Mouse (Mus musculus): Measurements from ENCODE around the gene Kdm4a. TPM values are rescaled to one million over a fixed set of nuclear protein-coding genes. Genes with fewer than 3 reads are reported as not detected.

The Kdm4a gene
- polyA plus RNA-seq, 1 experiment from 2014 or later: 68.0 TPM

DNA sequence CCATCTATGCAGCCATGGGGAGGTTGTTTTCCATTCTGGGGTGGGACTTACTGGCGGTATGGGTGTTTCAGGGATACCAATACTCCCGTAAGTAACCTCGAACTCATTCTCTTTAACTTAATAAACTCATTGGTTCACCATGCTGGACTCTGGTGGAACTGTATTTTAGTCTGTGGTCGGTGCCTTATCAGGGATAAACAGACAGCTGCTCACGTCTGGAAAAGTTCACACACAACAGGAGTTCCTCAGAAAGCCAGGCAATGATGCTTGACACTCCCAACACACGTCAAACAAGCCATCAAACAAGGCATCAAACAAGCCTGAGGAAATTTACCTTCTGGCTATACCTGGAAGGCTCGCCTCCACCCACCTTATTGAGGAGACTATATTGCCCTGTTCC is 64.7 kb downstream of the Kdm4a start:
- Histone ChIP-seq H3K4me3 (ENCODE audit: low read depth, low read length) (no peak overlapping the region), H3K9ac (ENCODE audit: low read length) (no peak overlapping the region), H3K36me3 (ENCODE audit: control insufficient read depth, insufficient read depth, low read length) (no peaks in the 10 kb centered on the region), H3K27me3 (ENCODE audit: control insufficient read depth, insufficient read depth, low read length) (no peaks in the 10 kb centered on the region), H3K4me1 (ENCODE audit: control insufficient read depth, insufficient read depth, low read length) (no peaks in the 10 kb centered on the region), H3K4me2 (ENCODE audit: low read depth) (no peak overlapping the region), H3K9me3 (ENCODE audit: control insufficient read depth, low read length) (no peaks in the 10 kb centered on the region), H3K27ac (ENCODE audit: low read depth, low read length) (no peak overlapping the region)
- no peak for DNase-seq (ENCODE audit: low spot score)
- WGBS: 88% methylated on average over 7 of the region's 7 CpGs
- ATAC-seq (ENCODE audit: insufficient read depth, low FRiP score, low TSS enrichment): no peak

DNA sequence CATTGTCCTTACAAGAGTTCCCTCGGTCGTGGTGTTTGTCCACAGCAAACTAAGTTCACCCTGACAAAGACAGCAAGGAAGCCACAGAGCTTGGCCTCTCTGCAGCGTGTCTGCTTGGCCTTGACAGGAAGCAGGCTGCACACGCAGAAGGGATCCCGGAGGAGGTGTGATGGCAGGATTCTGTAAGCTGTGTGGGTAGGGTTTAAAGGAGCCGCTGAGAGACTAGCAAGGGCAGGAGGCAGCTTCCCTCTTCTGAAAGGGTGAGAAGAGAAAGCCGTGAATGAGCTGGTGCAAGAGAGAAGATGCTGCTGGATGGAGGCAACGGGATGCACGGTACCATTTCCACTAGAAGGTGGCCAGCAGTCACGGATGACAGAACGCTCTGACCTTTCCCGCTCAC is 67.2 kb downstream of the Kdm4a start:
- H3K36me3 ChIP-seq (ENCODE audit: control insufficient read depth, insufficient read depth, low read length): no peaks in the 10 kb centered on the region
- no peak overlapping the region for H3K4me3 ChIP-seq (ENCODE audit: low read depth, low read length)
- no peak overlapping the region for H3K27ac ChIP-seq (ENCODE audit: low read depth, low read length)
- H3K4me1 ChIP-seq (ENCODE audit: control insufficient read depth, insufficient read depth, low read length): no peaks in the 10 kb centered on the region
- H3K4me2 ChIP-seq (ENCODE audit: low read depth): no peak overlapping the region
- WGBS: 85% methylated on average over 12 of the region's 12 CpGs
- H3K9me3 ChIP-seq (ENCODE audit: control insufficient read depth, low read length): no peaks in the 10 kb centered on the region
- DNase-seq (ENCODE audit: low spot score): no peak
- H3K27me3 ChIP-seq (ENCODE audit: control insufficient read depth, insufficient read depth, low read length): no peaks in the 10 kb centered on the region
- no peak for ATAC-seq (ENCODE audit: insufficient read depth, low FRiP score, low TSS enrichment)
- no peak overlapping the region for H3K9ac ChIP-seq (ENCODE audit: low read length)

DNA sequence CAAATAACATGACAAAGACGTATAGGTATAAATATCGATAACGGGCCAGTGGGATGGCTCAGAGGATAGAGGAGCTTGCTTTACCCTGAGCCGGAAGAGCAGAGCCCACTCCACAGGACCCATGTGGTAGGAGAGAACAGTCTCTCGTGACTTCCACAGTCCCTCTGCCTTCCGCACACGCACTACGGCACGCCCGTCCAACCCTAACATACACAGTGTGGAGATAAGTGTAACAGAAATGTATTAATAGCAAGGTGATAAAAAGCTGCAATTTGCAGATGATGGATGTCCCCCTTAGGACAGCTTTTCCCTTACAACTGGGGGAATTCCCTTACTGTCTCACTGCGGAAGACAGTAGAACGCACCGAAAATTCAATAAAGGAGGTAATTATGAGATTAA is 70.2 kb downstream of the Kdm4a start:
- WGBS: 92% methylated on average over 13 of the region's 13 CpGs
- H3K9me3 ChIP-seq (ENCODE audit: control insufficient read depth, low read length): no peaks in the 10 kb centered on the region
- no peak for ATAC-seq (ENCODE audit: insufficient read depth, low FRiP score, low TSS enrichment)

DNA sequence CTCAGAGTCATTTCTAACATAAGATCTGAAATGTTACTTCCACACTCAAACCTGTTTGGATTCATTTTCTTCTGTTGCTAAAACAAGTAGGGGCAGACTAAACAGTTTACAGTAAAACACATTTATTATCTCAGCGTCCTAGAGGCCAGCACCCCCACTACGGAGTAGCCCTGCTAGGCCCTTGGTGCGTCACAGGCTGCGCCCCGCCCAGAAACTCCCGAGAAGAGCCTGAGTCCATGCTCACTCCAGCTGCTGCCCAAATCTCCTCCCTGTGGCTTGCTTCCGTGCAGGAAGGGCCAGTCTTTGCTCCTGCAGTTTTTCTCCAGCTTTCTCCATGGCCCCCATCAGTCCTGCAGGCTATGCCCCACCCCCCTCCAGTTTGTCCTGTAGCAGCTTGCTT is 71.1 kb downstream of the Kdm4a start:
- Histone ChIP-seq H3K9ac (ENCODE audit: low read length) (no peak overlapping the region), H3K27me3 (ENCODE audit: control insufficient read depth, insufficient read depth, low read length) (no peaks in the 10 kb centered on the region), H3K36me3 (ENCODE audit: control insufficient read depth, insufficient read depth, low read length) (no peaks in the 10 kb centered on the region), H3K4me1 (ENCODE audit: control insufficient read depth, insufficient read depth, low read length) (no peaks in the 10 kb centered on the region), H3K4me2 (ENCODE audit: low read depth) (no peak overlapping the region), H3K9me3 (ENCODE audit: control insufficient read depth, low read length) (no peaks in the 10 kb centered on the region), H3K4me3 (ENCODE audit: low read depth, low read length) (no peak overlapping the region), H3K27ac (ENCODE audit: low read depth, low read length) (no peak overlapping the region)
- no peak for DNase-seq (ENCODE audit: low spot score)
- 81% methylated on average over 7 of the region's 7 CpGs for WGBS
- no peak for ATAC-seq (ENCODE audit: insufficient read depth, low FRiP score, low TSS enrichment)

More for the DNA sequence above, 70.2 kb downstream of the Kdm4a start:
- Histone ChIP-seq H3K4me3 (ENCODE audit: low read depth, low read length) (no peak overlapping the region), H3K4me2 (ENCODE audit: low read depth) (no peak overlapping the region), H3K36me3 (ENCODE audit: control insufficient read depth, insufficient read depth, low read length) (no peaks in the 10 kb centered on the region), H3K4me1 (ENCODE audit: control insufficient read depth, insufficient read depth, low read length) (no peaks in the 10 kb centered on the region), H3K27ac (ENCODE audit: low read depth, low read length) (no peak overlapping the region), H3K9ac (ENCODE audit: low read length) (no peak overlapping the region), H3K27me3 (ENCODE audit: control insufficient read depth, insufficient read depth, low read length) (no peaks in the 10 kb centered on the region)
- no peak for DNase-seq (ENCODE audit: low spot score)

DNA sequence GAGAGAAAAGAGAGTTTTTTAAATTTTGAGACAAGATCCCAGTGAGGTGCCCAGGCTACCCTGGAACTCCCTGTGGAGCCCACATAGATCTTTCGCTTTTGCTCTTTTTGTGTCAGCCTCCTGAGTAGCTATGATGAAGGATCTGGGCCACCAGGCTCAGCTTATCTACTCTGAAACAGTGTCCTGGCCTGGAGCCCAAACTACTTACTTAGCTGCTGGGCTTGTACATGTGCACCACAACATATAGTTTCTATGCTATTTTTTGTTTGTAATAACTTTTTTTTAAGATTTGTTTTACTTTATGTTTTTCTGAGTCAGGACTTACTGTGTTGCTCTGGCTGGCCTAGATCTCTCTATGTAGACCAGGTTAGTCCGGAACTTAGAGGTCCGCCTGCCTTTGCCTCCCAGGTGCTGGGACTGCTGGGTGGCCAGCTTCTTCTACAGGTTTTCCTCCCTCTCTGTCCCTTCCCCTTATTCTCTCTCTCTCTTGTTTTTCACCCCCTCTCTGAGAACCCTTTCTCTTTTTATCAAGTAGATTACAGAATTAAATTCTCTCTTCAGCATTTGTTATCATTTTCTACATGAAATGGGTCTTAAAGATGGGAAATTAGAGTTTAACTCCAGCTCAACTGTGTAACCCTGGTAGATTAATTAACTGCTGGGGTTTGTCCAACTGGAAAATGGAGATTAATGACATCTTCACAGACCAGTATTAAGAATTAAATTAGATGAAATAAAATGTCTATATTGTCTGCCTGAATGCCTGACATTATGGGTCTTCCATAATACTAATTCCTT is 74.4 kb downstream of the Kdm4a start:
- Histone ChIP-seq H3K27ac (ENCODE audit: low read depth, low read length) (no peak overlapping the region), H3K36me3 (ENCODE audit: control insufficient read depth, insufficient read depth, low read length) (no peaks in the 10 kb centered on the region), H3K4me2 (ENCODE audit: low read depth) (no peak overlapping the region), H3K4me3 (ENCODE audit: low read depth, low read length) (no peak overlapping the region), H3K4me1 (ENCODE audit: control insufficient read depth, insufficient read depth, low read length) (no peaks in the 10 kb centered on the region), H3K9ac (ENCODE audit: low read length) (no peak overlapping the region), H3K27me3 (ENCODE audit: control insufficient read depth, insufficient read depth, low read length) (no peaks in the 10 kb centered on the region), H3K9me3 (ENCODE audit: control insufficient read depth, low read length) (no peaks in the 10 kb centered on the region)
- WGBS: 95% methylated on average over 3 of the region's 3 CpGs
- DNase-seq (ENCODE audit: low spot score) (no peak), ATAC-seq (ENCODE audit: insufficient read depth, low FRiP score, low TSS enrichment) (no peak)

DNA sequence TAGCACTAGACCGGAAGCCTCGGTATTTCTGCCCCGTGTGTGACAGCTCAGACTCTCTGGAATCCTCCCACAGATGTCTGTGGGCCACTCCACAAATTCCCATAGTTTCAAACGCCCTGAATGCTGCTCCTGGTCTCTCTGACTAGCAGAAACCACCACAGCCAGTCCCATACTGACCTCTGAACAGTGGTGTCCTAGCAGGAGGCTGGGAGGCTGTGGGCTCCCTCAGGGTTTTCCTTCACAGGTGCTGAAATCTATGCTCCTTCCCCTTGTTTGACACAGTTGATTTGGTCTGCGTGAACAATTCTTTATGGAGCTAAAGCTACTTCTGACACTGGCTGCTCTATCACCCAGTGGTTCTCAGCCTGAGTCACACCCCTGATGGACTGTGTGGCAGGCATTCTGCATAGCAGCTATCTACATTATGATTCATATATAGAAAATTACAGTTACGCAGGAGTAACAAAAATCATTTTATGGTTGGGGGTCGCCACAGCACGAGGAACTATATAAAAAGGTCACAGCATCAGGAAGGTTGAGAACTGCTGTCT is 76.5 kb downstream of the Kdm4a start:
- no peak for ATAC-seq (ENCODE audit: insufficient read depth, low FRiP score, low TSS enrichment)
- Histone ChIP-seq H3K4me1 (ENCODE audit: control insufficient read depth, insufficient read depth, low read length) (no peaks in the 10 kb centered on the region), H3K36me3 (ENCODE audit: control insufficient read depth, insufficient read depth, low read length) (no peaks in the 10 kb centered on the region), H3K9me3 (ENCODE audit: control insufficient read depth, low read length) (no peaks in the 10 kb centered on the region), H3K9ac (ENCODE audit: low read length) (no peak overlapping the region), H3K27ac (ENCODE audit: low read depth, low read length) (no peak overlapping the region), H3K27me3 (ENCODE audit: control insufficient read depth, insufficient read depth, low read length) (no peaks in the 10 kb centered on the region), H3K4me2 (ENCODE audit: low read depth) (no peak overlapping the region), H3K4me3 (ENCODE audit: low read depth, low read length) (no peak overlapping the region)
- WGBS: 86% methylated on average over 8 of the region's 8 CpGs
- DNase-seq (ENCODE audit: low spot score): no peak

DNA sequence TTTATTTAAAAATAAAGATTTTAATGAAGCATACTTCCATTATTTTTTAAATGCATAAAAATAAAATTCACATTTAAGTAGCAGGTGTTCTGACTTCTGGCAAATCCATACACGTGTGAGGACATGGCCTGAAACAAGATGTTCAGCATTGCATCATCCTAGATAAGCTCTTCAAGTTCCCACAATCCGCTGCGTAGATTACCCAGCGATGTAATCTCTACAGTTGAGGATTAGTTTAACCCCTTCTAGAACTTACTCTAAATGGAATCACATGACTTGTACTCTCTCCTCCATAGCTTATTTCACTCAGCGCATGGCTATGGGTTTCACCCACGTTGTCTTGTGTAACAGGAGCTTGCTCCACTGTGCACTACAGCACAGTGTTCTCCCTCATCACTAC is 78.3 kb downstream of the Kdm4a start:
- H3K4me2 ChIP-seq (ENCODE audit: low read depth): no peak overlapping the region
- no peak overlapping the region for H3K4me3 ChIP-seq (ENCODE audit: low read depth, low read length)
- no peaks in the 10 kb centered on the region for H3K27me3 ChIP-seq (ENCODE audit: control insufficient read depth, insufficient read depth, low read length)
- H3K4me1 ChIP-seq (ENCODE audit: control insufficient read depth, insufficient read depth, low read length): no peaks in the 10 kb centered on the region
- ATAC-seq (ENCODE audit: insufficient read depth, low FRiP score, low TSS enrichment) (no peak), DNase-seq (ENCODE audit: low spot score) (no peak)
- no peak overlapping the region for H3K9ac ChIP-seq (ENCODE audit: low read length)
- no peaks in the 10 kb centered on the region for H3K36me3 ChIP-seq (ENCODE audit: control insufficient read depth, insufficient read depth, low read length)
- H3K9me3 ChIP-seq (ENCODE audit: control insufficient read depth, low read length): no peaks in the 10 kb centered on the region
- 96% methylated on average over 6 of the region's 6 CpGs for WGBS
- H3K27ac ChIP-seq (ENCODE audit: low read depth, low read length): no peak overlapping the region

DNA sequence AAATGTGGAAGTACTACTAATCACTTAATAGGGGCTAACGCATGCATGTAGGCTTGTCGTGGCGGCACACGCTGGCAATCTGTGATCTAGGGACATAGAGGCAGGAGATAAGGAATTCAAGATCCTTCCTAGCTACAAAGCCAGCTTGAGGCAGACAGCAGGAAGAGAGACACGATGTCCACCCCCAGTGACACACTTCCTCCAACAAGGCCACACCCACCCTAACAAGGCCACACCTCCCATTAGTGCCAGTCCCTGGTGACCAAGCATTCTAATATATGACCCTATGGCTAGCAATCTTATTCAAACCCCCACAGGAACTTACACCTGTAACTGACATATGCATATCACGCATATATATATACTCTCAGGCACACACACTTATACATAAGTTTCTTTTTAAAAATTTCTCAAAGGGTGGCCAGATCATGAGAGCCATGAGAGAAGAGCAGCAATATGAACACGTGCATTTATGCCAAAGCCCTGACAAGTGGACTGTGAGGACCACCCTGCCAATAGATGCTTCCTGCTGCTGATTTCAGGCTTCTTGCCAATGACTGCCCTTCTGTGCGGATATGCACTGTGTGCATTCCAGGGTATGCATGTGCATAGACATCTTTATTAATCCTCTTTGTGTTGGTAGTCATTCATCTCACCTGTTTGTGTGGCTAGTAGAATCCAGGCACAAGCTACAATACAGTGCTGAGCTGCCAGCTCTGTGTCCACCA is 80.0 kb downstream of the Kdm4a start:
- WGBS: 94% methylated on average over 8 of the region's 8 CpGs
- ATAC-seq (ENCODE audit: insufficient read depth, low FRiP score, low TSS enrichment) (no peak), DNase-seq (ENCODE audit: low spot score) (no peak)
- no peaks in the 10 kb centered on the region for H3K4me1 ChIP-seq (ENCODE audit: control insufficient read depth, insufficient read depth, low read length)
- H3K9me3 ChIP-seq (ENCODE audit: control insufficient read depth, low read length): no peaks in the 10 kb centered on the region
- no peak overlapping the region for H3K27ac ChIP-seq (ENCODE audit: low read depth, low read length)
- no peak overlapping the region for H3K4me2 ChIP-seq (ENCODE audit: low read depth)
- H3K27me3 ChIP-seq (ENCODE audit: control insufficient read depth, insufficient read depth, low read length): no peaks in the 10 kb centered on the region
- no peak overlapping the region for H3K9ac ChIP-seq (ENCODE audit: low read length)
- H3K36me3 ChIP-seq (ENCODE audit: control insufficient read depth, insufficient read depth, low read length): no peaks in the 10 kb centered on the region
- no peak overlapping the region for H3K4me3 ChIP-seq (ENCODE audit: low read depth, low read length)

DNA sequence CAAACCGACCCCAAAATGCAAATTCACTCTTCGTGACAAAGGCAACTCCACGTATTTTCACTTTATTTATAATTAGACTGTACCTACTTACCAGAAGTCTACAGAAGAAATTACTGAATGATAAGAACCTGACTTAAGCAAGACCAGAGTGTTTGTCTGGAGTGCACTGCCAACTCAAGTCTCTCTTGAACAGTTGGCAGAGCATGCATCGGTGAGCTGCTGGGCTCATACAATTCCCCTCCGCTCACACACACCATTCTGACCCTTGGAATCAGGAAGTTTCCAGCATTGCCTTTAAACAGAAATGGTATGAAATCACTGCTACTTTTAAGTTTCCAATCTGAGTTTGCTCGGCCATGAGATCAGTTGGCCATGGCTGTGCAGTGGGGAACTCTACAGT is 81.3 kb downstream of the Kdm4a start:
- no peak overlapping the region for H3K27ac ChIP-seq (ENCODE audit: low read depth, low read length)

More for the DNA sequence above, 81.3 kb downstream of the Kdm4a start:
- DNase-seq (ENCODE audit: low spot score) (no peak), ATAC-seq (ENCODE audit: insufficient read depth, low FRiP score, low TSS enrichment) (no peak)
- Histone ChIP-seq H3K4me2 (ENCODE audit: low read depth) (no peak overlapping the region), H3K36me3 (ENCODE audit: control insufficient read depth, insufficient read depth, low read length) (no peaks in the 10 kb centered on the region), H3K4me3 (ENCODE audit: low read depth, low read length) (no peak overlapping the region), H3K4me1 (ENCODE audit: control insufficient read depth, insufficient read depth, low read length) (no peaks in the 10 kb centered on the region), H3K27me3 (ENCODE audit: control insufficient read depth, insufficient read depth, low read length) (no peaks in the 10 kb centered on the region), H3K9me3 (ENCODE audit: control insufficient read depth, low read length) (no peaks in the 10 kb centered on the region), H3K9ac (ENCODE audit: low read length) (no peak overlapping the region)
- WGBS: 92% methylated on average over 6 of the region's 6 CpGs

Measured in neural tube, embryonic 11.5 days (tissue).